Mouse (Mus musculus) ES-E14 (cell line): Measurements from ENCODE around the gene Igsf21.

Experiments
- CHD2 ChIP-seq: IDR thresholded peaks from 2 replicates; pipeline ENCODE4 v1.6.1; 2014; ENCODE audit warnings: mild to moderate bottlenecking, low read depth, low read length, inconsistent platforms
- HCFC1 ChIP-seq: IDR thresholded peaks from 2 replicates; pipeline ENCODE4 v1.6.1; 2012; ENCODE audit warnings: low read length, inconsistent platforms, borderline replicate concordance; ENCODE audit not compliant: insufficient read depth
- MAFK ChIP-seq: IDR thresholded peaks from 2 replicates; pipeline ENCODE4 v1.6.1; 2014; ENCODE audit warnings: mild to moderate bottlenecking, low read depth, low read length, inconsistent platforms; ENCODE audit not compliant: insufficient read depth
- ZC3H11A ChIP-seq: IDR thresholded peaks from 2 replicates; pipeline ENCODE4 v1.6.1; 2012; ENCODE audit warnings: low read depth, mild to moderate bottlenecking, inconsistent platforms, low read length, borderline replicate concordance
- ZNF384 ChIP-seq: IDR thresholded peaks from 2 replicates; pipeline ENCODE4 v1.6.1; 2012; ENCODE audit warnings: low read depth, low read length, inconsistent platforms

GRCm38 (mm10) chr4:140278269-140278668 is 31.7 kb upstream of the Igsf21 start:
- TF ChIP-seq HCFC1 (no peak), CHD2 (no peak), ZNF384 (no peak), MAFK (no peak), ZC3H11A (no peak)
